Mouse (Mus musculus) embryo, embryonic 10 days (tissue): ENCODE measurements around the gene Atxn7l3.
A peak's percentile ranks its signal among the peaks of the same experiment; 100 is the strongest.
"Not testable (repeated sequence)": the region's sequence is repeated elsewhere in the genome, so short reads cannot be mapped to it uniquely, and the experiment has no call there.

ENCODE experiments used
- DNase-seq: peaks from one replicate; pipeline ENCODE4 v3.0.0-alpha.2; 2015; ENCODE audit warnings: low spot score

The Atxn7l3 gene

DNA sequence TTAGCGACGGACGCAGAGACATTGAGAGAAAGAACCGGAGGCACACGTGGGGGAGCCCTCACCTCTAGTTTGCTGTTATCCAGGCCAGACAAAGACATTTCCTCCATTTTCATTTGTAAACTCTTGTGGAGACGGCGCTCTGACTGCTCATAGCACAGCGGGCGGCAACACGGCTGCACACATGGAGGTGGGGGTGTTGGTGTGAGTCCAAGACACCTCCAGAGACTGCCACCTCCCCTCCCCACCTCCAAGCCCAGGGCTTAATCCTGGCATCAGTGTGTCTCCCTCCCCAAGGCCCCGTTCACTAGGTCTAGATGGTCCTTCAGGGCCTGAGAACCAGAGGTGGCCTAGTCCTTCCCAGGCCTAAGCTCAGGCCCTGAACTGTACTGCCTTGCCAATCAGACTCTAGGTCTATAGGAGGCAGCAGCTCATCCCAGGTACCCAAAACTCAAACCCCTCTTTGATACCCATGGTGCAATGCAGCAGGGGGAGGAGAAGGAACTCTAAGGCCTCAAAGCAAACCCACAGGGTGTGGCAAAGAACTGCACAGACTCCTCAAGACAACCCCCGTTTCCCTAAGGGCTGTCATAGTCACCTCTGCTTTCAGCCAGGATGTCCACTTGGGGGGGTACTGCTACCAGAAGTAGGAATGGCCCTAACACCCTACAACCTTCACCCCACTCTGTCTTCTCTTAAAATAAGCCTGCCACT lies 1.4 kb downstream of the Atxn7l3 start:
- DNase-seq, result no peak

DNA sequence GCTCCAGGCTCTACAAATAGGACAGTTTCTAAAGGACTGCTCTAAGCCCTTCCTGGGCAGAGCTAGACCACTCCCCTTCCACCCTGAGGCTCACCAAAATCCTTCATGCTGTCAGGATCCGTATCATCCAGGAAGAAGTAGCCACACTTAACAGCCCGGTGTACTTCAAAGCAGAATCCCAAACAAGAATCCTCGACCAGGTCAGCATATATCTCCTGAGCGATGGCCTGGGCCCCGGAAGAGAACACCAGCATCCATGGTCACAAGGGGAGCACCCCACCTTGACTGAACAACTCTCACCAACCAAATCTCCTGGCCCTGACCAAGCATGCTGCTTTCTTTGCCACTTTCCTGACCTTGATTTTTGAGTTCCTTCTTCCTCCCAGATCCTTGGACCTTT lies 2.0 kb downstream of the Atxn7l3 start:
- DNase-seq, result no peak

DNA sequence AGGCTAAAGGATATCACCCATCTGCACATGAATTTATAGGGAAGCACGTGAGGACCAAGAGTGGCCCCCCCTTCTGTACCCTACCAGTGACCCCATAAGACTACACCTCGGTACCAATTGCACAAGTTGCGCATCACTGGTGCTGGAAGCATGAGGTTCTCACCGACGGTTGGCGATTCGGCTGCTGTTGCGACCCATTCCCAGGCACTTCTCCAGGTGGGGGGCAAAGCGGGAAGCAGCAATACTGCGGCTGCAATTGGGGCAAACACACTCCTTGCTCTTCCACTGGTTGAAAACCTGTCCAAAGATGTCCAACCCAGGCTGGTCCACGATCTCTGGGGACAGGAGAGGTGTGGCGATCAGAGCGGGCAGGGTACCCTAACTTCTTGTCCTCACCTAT lies 2.5 kb downstream of the Atxn7l3 start:
- no peak for DNase-seq

DNA sequence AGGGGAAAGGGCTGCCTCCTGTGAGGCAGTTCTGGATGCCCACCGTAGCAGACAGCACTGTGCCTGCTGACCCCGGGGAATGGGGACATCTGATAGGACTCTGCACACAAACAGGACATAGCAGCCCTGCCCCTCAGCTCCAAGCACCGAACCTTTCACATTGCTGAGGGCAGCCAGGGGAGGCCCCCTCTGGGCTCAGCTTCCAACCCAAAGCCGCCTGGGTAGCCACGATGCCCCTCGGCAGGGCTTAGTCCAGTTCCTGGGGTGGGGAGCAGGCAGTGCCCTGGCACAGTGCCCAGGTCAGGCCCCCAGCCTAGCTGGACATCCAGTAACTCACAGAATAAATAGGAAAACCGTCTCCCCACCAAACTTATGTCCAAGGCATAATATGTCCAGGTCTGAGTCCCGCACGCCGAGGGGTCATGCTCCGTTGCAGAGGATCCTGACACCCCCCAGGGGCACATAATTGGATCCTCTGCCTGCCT lies 5.3 kb downstream of the Atxn7l3 start:
- DNase-seq, result no peak

DNA sequence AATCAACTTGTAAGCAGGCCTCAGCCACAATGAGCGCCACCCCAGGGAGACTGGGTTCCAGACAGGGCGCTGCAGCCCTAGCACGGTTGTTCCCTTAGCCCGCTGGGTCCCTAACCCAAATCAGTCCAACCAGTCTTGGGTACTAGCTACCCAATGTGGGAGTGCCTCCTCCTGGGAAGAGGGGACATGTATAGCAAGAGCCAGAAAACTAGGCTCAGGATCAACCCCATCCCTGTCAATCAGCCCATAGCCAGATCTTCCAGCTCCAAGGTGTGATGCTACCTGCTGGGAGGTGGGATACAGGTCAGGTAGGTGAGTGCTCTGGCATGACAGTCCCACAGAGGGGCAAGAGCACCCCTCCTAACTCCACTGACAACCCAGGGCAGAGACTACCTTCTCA lies 6.3 kb downstream of the Atxn7l3 start:
- no peak for DNase-seq

DNA sequence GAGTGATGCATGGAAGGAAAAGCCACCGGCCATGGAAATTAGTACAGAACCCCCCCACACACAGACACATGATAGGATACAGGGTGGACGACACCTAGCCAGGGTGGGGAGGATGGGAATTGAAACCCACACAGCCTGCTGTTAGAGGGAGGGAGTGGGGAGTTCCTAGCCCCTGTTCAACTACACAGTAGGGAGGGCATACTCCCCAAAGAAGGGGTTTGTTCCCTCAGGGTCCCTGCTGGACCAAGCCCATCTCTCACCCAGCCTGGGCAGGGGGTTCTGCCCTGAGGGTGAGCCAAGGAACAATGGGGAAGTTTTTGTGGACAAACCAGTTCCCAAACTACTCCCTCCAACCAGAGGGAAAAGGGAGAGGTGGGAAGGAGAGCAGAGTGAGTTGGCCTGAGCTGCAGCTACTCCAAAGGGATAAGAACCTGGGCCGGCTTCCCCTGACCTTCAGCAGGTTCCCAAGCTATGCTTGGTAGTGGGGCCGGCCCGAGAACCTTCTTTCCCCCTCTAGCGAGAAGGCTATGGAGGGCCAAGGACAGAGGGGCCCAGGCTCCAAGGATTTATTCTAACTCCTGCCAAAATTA lies 6.8 kb downstream of the Atxn7l3 start:
- no peak for DNase-seq

DNA sequence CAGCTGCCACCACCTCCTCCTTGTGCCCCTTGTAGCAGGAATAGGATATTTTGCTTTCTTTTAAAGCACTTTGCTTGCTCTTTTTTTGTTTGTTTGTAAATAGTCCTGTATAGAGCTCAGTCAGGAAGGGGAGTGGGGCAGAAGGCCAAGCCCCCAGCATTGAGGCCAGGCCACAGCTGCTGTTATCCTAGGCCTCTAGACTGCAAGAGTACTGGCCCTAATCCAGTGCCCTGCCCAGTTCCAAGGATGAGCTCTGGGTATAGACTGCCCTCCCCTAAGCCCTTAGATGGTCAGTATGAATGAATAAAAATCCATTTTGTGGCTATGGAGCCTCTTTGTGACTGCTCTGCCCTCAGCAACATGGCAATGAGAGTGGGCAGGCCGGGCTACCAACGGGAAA lies 7.5 kb downstream of the Atxn7l3 start:
- DNase-seq, result no peak

DNA sequence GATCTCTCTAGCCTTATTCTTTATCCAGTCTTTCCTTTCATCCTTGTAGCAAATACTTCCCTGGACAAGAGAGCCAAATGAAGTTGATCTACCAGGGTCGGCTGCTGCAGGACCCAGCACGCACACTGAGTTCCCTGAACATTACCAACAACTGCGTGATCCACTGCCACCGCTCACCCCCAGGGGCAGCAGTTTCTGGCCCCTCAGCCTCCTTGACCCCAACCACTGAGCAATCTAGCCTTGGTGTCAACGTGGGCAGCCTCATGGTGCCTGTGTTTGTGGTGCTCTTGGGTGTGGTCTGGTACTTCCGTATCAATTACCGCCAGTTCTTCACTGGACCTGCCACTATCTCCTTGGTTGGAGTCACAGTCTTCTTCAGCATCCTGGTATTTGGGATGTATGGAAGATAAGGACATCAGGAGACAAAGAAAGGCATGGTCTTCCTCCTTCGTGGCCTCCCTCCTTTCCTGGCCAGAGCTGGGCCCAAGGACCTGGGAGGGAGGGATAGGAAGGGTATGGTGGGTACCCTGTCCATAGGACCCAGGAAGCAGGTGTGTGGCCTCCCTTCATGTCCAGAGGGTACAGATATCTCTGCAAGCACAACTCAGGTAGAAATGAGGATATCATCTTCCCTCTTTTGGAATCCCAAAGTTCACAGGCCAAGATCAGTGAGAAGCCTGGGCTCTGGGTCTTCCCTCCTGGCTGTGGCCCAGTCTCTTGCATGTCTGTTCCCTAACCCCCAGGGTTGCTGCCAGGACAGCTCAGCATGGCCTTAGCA lies 8.2 kb downstream of the Atxn7l3 start:
- DNase-seq, result no peak

DNA sequence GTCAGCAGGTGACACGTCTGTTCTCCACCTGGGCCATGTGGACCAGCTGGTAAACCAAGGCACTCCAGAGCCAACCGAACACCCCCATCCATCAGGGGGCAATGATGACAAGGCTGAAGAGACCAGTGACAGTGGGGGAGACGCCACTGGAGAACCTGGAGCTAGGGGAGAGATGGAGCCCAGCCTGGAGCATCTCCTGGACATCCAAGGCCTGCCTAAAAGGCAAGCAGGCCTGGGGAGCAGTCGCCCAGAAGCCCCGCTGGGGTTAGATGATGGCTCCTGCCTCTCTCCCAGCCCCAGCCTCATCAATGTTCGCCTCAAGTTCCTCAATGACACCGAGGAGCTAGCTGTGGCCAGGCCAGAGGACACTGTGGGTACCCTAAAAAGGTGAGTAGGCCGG lies 8.9 kb downstream of the Atxn7l3 start:
- no peak for DNase-seq

DNA sequence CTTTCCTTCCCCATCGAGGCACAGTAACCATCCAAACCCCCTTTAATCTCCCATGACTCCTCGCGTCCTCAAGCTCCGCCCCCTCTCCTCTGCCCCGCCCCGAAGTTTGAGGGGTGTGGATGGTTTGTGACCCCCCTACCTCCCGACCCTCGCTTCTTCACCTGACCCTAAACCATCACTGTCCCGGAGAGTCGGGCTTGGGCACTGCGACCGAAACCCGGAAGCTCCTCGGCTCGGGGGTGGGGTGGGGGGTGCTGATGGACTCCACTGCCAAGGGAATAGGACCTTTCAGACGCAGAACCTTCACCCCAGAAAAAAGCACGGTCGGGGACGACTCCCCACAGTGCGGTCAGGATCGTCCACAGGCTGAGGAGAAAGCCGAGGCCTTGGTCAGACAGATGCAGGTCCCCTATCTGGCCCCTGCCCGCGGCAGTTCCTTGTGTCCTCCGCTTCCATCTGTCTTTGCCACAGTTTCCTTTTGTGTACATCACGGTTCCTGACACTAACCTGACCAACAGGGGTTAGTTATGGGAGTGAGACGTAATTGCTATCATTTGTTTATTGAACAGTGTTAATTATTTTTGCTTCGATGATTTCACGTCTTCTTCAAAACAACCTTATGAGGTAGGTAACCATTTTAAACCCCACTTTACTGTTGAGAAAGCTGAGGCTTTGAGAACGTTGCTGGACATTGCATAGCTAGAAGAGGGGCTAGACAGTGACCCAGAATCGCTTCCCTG lies 11.2 kb downstream of the Atxn7l3 start:
- DNase-seq, result no peak

DNA sequence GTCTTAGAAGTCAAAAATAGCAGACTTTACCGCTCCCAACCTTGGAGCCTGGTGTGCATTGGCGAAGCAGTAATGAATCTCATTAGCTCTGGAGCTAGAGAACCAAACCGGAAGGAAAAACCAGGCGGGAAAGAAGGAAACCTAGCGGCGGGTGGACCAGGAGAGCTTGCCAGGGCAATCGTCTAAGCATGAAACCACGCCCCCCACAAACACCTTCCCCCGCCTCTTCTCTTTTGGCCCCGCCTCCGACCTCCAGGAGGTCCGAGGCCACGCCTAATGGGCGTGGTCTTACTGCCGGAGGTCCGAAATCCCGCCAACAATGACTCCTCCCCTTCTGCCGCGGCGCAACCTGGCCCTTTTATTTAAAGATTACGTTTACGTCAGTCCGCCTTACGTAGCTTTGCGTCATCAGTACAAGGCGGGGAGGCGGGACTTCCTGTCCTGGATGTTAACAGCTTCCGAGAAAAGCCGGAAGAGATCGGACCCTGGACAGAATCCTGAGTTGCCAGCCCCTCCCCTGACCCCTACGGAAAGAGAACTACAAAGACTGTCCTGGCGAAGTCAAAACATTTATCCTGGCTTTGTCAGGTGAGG lies 11.8 kb downstream of the Atxn7l3 start, which contains the start of gene Tmub2:
Gene Tmub2, plus strand, starts transcription at position 431 of the 594 bp plus-strand sequence.
- DNase-seq, result peak; percentile 100

DNA sequence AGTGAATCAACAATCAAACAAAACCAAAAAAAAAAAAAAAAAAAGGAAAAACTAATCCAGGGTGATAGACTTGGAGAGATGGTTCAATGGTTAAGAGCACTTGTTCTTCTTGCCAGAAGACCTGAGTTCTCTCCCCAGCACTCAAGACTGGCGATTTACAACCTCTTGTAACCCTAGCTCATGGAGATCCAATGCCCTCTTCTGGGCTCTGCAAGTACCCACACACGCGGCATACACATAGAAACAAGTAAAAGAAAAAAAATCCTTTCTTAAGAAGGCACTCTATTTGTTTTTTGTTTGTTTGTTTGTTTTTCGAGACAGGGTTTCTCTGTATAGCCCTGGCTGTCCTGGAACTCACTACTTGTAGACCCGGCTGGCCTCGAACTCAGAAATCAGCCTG lies 12.5 kb downstream of the Atxn7l3 start:
- DNase-seq, result no peak

DNA sequence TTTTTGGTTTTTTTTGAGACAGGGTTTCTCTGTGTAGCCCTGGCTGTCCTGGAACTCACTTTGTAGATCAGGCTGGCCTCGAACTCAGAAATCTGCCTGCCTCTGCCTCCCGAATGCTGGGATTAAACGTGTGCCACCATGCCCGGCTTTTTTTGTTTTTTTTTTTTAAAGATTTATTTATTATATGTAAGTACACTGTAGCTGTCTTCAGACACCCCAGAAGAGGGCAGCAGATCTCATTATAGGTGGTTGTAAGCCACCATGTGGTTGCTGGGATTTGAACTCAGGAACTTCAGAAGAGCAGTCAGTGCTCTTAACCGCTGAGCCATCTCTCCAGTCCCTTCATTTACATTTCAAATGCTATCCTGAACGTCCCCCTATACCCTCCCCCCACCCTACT lies 16.2 kb downstream of the Atxn7l3 start:
- not testable (repeated sequence) for DNase-seq

DNA sequence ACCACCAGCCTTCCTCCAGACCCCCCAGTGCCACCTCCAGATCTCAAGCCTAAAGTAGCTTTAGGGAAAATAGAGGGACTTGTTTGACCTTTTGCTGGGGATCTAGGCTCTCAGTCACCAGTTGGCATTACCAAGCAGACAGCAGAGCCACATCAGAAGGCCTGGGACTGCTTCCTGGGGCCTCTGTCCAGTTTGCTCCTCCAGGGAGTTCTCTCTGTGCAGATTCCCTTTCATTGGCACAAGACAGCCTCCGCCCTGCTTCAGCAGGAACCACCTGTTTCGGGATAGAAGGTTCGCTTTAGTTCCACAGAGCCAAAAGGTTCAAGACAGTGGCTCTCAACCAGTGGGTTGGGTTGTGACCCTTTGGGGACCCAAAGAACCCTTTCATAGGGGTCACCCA lies 16.8 kb downstream of the Atxn7l3 start:
- DNase-seq, result no peak

DNA sequence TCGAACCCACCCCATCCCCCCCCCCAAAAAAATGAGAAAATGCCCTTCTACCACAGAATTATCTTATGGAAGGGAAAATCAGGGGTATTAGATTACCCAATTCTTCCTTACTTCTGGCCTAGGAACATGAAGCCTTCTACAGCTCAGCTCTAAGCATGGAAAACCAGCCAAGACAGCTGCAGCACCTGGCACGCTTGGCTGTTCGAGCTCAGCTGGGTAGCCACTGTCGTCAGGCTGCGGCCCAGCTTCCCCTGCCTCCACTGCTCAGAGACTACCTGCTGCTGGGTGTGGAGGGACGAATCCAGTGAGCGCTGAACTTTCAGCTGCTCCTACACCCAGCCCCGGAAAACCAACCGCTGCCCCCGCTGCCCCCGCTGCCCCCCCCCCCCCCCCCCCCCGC lies 18.7 kb downstream of the Atxn7l3 start:
- no peak for DNase-seq

DNA sequence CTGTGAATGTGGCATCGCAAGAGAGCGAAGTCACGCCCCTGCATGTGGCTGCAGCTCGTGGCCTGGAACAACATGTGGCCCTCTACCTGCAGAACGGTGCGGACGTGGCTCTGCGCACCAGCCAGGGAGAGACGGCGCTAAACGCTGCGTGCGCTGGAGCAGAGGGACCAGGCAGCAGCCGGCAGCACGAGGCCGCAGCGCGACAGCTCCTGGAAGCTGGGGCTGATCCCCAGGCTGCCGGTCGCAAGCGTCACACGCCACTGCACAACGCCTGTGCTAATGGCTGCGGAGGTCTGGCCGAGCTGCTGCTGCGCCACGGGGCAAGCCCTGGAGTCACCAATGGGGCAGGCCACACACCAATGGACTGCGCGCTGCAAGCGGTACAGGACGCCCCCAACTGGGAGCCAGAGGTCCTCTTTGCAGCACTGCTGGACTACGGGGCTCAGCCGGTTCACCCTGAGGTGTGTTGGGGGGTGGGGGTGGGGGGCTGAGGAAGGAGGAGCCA lies 20.0 kb downstream of the Atxn7l3 start:
- DNase-seq, result peak; percentile 83

DNA sequence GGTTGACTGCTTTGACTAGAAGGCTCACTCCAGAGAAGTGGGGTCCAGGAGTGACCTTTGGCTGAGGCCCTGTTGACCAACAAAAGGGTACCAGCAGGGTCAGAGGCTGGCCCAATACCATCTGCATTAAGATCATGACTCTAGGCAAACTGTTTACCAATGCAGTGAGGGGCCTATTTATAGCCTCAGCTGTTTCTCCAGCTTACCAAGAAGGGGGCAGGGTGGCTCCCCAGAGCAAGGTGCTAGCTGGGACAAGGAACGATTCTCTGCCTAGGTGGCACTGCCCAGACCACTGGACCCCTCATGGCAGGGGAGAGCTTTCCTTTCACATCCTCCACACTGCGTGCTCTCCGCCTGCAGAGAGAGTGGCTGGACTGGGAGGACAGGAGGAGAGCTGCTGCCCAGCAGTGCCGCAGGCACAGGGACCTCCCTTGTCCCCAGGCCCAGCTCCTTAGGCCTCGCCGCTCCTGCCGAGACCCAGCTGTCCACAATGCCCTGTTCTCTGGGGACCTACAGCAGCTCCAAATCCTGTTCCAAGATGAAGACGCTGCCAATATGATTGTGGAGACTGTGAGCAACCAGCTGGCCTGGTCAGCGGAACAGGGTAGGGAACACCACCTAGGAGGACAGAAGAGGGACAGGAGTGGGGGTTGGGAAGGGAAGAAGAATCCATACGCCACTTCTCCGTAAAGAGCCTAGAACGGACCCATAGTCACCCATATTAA lies 27.7 kb downstream of the Atxn7l3 start, which contains the start of gene Asb16:
Gene Asb16, plus strand, starts transcription at position 224 of the 725 bp plus-strand sequence.
- no peak for DNase-seq

DNA sequence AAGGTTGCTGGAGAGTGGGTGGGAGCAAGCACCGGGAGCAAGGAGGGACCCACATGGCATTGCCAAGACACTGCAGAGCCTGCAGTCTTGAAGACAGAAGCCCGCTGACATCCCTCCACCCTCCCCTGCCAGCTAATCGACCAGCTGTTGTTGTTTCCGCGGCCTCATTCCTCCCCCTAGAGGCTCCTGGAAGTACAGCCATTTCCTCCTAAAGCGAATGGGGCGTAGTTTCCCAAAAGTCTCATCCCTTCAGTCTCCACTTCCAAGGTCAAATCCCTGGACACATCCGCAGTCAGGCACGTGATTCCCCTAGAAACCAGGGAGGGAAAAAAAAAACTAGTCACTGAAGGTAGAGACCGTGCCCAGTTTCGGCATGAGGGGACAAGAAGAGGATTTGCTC lies 29.0 kb downstream of the Atxn7l3 start:
- peak; percentile 84 for DNase-seq

DNA sequence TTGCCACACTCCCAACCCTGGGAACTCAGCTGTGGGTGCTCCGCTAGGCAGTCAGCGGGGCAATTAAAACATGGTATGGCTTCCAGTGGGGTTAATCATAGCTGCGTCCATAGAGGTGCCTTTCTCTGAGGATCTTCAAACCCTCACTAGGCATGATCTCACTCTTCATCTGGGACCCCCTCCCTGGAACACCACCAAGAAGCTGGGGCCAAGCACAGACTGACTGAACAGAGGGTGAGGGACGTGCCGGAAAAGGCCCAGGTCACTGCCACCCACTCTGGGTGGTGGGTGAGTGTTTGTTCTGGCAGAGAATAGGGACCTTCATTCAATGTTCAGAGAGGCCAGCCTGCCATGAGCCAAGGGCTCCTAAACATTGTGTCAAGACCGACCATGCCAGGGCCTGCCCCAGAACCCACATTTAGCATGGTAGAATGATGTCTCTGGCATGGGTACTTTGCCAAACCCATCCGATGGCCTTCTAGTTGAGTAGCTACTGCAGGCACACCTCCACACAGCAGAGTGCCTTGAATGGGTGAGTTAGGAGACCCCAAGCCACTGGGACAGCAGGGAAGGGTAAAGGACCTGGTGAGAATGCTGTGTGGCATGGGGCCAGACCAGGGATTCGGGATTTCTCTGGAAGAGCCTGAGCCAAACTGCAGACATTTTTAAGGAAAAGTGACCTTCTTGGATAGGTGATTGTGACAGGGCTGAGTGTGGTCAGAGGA lies 29.6 kb downstream of the Atxn7l3 start:
- DNase-seq, result no peak

DNA sequence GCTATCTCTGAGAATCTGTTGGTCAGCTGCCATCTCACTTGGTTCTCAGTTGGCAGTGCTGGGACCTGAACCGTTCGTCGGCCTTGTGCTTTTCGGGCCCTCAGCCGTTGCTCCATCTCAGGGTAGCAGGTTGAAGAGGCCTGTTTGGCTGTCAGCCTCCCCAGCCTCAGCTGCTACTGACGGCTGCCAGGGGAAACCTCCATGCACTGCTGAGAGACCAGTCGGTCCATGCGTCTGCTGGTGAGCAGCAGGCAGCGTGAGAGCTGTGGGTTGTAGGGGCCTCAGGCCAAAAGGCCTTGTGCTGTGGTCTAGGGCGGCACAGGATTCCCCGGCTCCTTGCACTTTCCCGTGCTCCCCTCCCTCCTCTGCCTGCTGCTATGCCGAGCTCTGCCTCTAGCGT lies 30.6 kb downstream of the Atxn7l3 start:
- DNase-seq, result no peak
